Mouse (Mus musculus): ENCODE measurements around the gene Csrp1. TPM values are rescaled to one million over a fixed set of nuclear protein-coding genes. Genes with fewer than 3 reads are reported as not detected.

Csrp1 gene
- polyA plus RNA-seq (2017; shearing (Covaris generic)), result 80.6 TPM

GRCm38 (mm10) chr1:135719983-135720382, at the start of gene Csrp1:
Gene Csrp1 (plus strand): TSS chr1:135720061.

GRCm38 (mm10) chr1:135765645-135766591, 46.1 kb downstream of the Csrp1 start, which contains the start of gene Phlda3:
Gene Phlda3 (plus strand): TSS chr1:135766119.

GRCm38 (mm10) chr1:135778780-135779535, 59.1 kb downstream of the Csrp1 start, which contains the start of gene Tnni1:
Gene Tnni1 (plus strand): TSS chr1:135779434.

Other genes with a start within 250 kb of the Csrp1 start
- gene Nav1, start 112.8 kb upstream of the Csrp1 start, polyA plus RNA-seq (2017; shearing (Covaris generic)), result 1.2 TPM
- 1.6 TPM for gene Phlda3, start 46.1 kb downstream of the Csrp1 start, polyA plus RNA-seq (2017; shearing (Covaris generic))
- not detected for gene Tnni1, start 59.4 kb downstream of the Csrp1 start, polyA plus RNA-seq (2017; shearing (Covaris generic))
- 11.0 TPM for gene Lad1, start 98.5 kb downstream of the Csrp1 start, polyA plus RNA-seq (2017; shearing (Covaris generic))
- 0.18 TPM for gene Tnnt2, start 116.3 kb downstream of the Csrp1 start, polyA plus RNA-seq (2017; shearing (Covaris generic))
- not detected for gene Pkp1, start 199.1 kb downstream of the Csrp1 start, polyA plus RNA-seq (2017; shearing (Covaris generic))